Mouse (Mus musculus) brain, adult 2 months (tissue): ENCODE data around the gene Cdhr2.

Experiments used
- DNase-seq: peaks from one replicate; pipeline ENCODE4 v3.0.0; 2011; ENCODE audit warnings: low read depth, low spot score

Gene Cdhr2

DNA sequence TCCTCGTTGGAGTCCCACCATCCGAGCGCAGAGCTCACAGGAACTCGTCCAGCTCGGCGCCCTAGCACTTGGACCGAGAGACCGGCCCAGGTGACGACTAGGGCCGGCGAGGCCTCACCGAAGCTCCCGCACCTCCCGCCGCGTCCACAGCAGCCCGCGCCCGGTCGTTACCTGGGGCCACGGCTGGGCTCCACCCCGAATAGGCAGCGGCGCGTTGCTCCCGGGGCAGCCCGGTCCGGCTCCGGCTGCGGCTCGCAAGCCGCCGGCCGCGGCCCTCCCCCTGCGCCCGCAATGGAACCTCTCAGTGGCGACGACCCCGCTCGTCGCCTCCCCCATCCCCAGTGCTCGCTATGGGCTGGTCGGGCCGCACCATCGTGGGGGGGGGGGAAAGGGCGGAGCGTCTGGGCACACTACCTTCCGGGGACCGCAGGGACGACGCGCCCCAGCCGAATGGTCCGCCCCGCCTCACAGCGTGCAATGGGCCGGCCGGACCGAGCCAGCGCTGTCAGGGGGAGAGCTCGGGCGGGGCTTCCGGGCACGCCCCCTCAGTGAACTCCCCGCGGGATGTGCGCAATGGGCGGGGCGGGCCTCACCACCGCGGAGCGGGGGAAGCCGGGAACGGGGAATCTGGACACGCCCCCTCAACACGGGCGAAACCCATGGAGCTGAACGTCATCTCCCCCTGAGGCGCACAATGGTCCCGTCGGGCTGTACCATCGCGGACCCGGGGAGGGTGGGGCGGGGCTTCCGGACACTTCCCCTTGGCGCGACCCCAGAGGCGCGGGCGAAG, 7.5 kb upstream of the Cdhr2 start, which contains the start of gene Rnf44:
Gene Rnf44 (minus strand): TSS at position 350 of the 790 bp plus-strand sequence.
- DNase-seq = peak; percentile 100

- DNase-seq = no peak
Measured at GRCm38 (mm10) chr13:54694348-54695060, 6.8 kb upstream of the Cdhr2 start.

DNA sequence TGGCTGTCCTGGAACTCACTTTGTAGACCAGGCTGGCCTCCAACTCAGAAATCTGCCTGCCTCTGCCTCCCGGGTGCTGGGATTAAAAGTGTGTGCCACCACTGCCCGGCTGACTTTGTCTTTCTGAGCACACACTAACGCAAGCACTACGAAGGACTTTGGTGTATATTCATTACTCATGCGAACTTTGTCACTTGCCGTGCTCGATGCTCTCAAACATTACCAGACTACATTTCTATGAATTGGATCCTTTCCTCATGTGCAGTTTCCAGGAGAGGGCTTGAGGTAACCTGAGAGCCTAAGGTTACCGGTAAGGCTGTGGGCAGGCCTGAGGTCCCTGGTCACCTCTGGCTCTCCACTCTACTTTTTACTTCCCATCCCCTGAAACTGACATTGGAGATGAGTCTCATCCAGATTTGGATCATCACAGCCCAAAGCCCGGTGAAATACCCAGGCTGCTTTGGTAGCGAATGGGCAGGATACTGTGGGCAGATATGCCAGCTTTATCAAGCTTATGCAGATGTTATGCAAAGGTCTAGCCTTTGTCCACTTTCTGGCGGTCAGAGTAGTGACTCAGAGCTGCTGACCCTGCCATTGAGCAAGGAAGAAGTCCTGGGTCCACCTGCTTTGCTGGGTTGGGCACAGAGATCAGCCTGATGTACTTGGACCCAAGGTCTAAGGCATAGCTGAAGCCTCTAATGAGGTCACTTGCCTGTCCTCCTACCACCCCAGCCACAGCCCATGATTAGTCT, 5.6 kb upstream of the Cdhr2 start:
- DNase-seq = no peak

- DNase-seq = no peak
Measured at GRCm38 (mm10) chr13:54702507-54702906, 1.2 kb downstream of the Cdhr2 start.

- no peak for DNase-seq
Measured at GRCm38 (mm10) chr13:54704890-54705289, 3.6 kb downstream of the Cdhr2 start.

DNA sequence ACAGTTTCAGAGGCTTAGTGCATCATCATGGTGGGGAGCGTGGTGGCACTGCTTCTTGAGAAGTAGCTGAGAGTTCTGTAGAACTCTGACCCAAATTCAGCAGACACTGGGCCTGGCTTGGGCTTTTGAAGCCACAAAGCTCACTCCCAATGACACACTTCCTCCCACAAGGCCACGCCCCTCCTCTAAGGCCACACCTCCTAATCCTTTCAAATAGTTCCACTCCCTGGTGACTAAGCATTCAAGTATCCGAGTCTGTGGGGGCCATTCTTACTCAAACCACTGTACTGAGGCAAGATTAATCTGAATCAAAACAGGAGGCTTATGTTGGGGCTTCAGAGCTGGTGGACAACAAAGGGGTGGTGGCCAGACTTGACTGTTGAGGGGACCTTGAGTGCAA, 9.6 kb downstream of the Cdhr2 start:
- DNase-seq = no peak

- peak; percentile 31 for DNase-seq
Measured at GRCm38 (mm10) chr13:54714393-54714792, 13.1 kb downstream of the Cdhr2 start.

GRCm38 (mm10) chr13:54714996-54715395, 13.7 kb downstream of the Cdhr2 start:
- peak; percentile 18 for DNase-seq

DNA sequence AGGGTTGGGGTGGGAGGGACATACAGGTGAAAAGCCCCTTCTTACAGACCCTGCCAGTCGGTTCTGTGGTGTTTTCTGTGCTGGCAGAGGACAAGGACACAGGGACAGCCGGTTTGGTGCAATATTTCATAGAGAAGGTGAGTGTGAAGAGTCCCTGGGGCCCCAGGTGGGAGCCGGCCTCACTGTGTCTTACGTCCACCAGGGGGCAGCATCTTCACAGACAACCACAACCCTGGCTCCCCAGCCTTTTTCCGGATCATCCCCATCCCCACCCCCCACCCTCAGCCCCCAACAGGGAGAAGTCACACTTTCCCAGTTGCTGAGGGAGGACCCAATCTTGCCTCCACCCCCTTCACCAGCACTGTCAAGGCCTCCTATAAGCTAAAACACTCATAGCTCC, 15.7 kb downstream of the Cdhr2 start:
- peak; percentile 79 for DNase-seq

DNA sequence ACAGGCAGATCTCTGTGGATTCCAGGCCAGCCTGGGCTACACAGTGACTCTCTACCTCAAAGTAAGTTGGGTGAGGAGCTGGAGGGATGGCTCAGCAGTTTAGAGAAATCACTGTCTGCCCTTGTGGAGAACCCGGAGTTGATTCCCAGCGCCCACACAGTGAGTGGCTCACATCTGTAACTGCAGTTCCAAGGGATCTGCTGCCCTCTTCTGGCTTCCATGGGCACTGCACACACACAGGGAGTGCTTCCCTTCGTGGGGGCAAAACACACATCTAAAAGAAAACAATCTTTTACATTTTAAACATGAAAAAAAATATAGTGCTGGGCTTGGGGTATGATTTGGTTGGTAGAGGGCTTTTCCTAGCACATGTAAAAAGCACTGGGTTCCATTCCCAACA, 21.9 kb downstream of the Cdhr2 start:
- DNase-seq = no peak

DNA sequence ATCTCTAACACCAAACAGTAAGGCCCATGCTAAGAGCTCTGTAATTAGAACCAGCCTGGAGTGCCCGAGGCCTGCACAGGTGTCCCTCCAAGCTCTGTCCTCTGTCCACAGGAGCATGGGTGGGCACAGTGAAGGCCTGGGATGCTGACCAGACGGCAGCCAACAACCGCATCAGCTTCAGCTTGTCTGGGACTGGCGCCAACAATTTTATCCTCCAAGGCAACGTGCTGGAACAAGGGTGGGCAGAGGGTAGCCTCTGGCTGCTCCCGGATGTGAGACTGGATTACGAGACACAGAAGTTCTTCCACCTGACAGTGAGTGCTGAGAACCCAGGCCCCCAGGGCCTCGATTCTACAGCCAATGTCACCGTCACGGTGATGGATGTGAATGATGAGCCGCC, 24.9 kb downstream of the Cdhr2 start:
- DNase-seq = no peak

GRCm38 (mm10) chr13:54736931-54737330, 35.7 kb downstream of the Cdhr2 start:
- DNase-seq = no peak

- DNase-seq = peak; percentile 82
Measured at GRCm38 (mm10) chr13:54737488-54738212, 36.4 kb downstream of the Cdhr2 start.

GRCm38 (mm10) chr13:54738213-54738601, 36.9 kb downstream of the Cdhr2 start:
- peak; percentile 81 for DNase-seq

DNA sequence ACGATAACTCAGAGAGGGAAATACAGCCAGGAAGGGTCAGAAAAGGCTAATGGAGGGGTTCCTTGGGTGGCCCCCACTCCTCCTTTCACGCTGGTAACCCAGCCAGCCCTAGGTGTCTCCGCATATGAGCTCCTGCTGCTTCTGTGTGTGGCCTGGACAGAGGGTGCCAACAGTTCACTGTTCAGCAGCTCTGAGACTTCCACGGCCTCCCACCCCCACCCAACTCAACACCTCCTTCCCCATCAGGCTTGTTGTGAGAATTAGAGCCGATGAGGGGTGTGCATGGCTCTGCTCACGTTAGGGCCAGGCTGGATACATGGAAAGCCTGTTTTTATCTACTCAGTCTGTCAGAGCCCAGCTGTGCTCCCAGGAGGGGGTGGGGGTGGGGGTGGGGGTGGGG, 44.8 kb downstream of the Cdhr2 start:
- DNase-seq = peak; percentile 75

DNA sequence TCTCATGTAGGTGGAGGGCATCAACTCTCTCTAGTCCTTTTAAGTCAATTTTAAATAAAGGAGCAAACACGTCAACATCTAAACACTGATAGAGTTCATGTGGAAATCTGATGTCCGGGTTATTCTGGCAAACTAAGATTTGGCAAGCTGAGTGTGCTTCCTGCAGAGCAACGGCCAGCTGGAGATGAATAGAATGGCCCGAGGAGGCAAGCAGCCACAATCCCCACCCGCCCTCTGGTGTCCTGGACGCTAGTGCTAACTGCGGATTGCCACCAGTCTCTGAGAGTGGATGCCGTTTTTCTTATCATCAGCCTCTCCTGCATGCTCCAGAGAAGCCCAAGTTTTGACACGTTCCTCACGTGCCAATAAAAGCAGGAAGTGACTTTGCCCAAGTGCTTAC, 45.6 kb downstream of the Cdhr2 start:
- DNase-seq = peak; percentile 92

DNA sequence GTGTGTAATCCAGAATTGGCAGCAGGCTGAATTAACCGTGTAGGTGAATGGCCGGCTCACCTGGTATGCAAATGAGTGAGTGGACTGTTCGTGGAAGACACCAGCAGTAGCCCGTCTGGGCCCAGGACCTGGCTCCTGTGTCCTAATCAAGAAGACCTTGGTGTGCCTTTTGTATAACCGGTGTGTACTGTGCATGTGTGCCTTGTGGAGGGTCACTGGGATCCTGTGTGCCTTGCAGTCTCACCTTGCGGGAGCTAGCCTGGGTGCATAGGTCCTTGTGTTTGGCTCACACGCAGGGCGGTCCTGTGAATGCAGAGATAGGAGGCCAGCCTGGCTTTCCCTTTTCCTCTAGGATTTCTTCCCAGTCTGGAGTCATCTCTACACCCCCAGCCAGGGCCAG, 46.9 kb downstream of the Cdhr2 start:
- DNase-seq = peak; percentile 55

- DNase-seq = peak; percentile 67
Measured at GRCm38 (mm10) chr13:54748721-54749060, 47.4 kb downstream of the Cdhr2 start.

- peak; percentile 83 for DNase-seq
Measured at GRCm38 (mm10) chr13:54749061-54749863, 48.0 kb downstream of the Cdhr2 start.

- peak; percentile 81 for DNase-seq
Measured at GRCm38 (mm10) chr13:54749864-54750411, 48.7 kb downstream of the Cdhr2 start, which contains the start of gene Gprin1. Gprin1 (minus strand) TSS chr13:54749874.
